Mouse (Mus musculus) layer of hippocampus, postnatal 10 days (tissue): ENCODE data around the gene Spon1. TPM values are rescaled to one million over a fixed set of nuclear protein-coding genes. Genes with fewer than 3 reads are reported as not detected.

Source experiments
- DNase-seq, 2 experiments: peaks; one replicate each; pipeline ENCODE4 v3.0.0; 2021; ENCODE audit warnings: low spot score in 2 of 2
- total RNA-seq, 2 experiments: library from RNA; stranded (reverse); gene quantifications; 2 replicates each; pipeline ENCODE4 v1.2.3; 2021

Gene Spon1
- total RNA-seq, 2 experiments from 2014 or later: 59.1 to 64.4 TPM

DNA sequence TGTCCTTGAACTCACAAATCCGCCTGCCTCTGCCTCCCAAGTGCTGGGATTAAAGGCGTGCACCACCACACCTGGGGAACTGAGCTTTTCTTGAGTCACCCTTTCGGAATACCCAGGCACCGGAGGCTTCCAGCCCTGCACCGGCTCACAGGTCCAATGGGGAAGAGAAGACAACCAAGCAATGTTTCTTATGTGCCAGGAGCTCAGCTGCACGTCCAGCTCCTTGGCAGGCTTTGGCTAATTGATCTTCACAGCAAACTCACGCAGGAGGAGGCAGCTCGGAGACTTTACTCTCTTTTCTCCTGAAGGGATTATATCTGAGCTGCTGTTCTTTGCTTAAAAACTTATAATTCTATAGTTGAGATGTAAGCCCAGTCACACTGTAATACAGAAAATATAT is 73.6 kb downstream of the Spon1 start:
- no peak for DNase-seq

DNA sequence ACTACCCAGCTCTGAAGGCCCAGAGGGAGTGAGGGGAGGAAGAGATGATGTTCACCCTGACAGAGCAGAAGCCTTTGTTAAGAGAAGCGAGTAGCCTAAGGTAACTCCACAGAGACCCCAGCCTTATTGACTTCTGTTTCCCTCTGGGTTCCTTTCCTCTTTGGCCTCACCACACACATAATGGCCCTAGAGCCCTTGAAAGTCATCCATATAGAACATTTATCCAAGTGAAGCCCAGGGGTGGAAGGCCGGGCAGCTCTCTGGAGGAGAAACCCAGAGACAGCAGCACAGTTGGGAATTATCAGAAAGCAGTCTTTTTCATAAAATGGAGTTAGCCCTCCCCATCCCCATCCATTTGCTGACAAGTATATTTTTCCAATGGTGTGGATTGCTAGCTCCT is 75.7 kb downstream of the Spon1 start:
- no peak for DNase-seq

GRCm38 (mm10) chr7:113843150-113843549 is 77.4 kb downstream of the Spon1 start:
- no peak for DNase-seq

GRCm38 (mm10) chr7:113845191-113845590 is 79.4 kb downstream of the Spon1 start:
- no peak for DNase-seq

DNA sequence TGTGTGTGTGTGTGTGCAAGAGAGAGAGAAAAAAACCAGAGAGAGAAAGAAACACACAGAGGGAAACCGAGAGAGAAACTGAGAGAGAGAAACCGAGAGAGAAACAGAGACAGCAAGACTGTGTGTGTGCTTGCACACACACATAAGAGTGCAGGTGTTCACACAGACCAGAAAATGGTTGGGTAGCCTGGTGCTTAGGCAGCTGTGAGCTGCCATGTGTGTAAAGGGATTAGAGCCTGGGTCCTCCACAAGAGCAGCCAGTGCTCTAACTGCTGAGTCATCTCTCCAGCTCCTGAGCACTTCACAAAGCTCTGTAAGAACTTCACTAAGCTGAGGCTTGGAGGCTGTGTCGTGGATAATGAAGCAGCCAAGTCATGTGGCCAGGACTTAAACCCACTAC is 80.8 kb downstream of the Spon1 start:
- DNase-seq: no peak

GRCm38 (mm10) chr7:113847041-113847819 is 81.4 kb downstream of the Spon1 start:
- DNase-seq: no peak

DNA sequence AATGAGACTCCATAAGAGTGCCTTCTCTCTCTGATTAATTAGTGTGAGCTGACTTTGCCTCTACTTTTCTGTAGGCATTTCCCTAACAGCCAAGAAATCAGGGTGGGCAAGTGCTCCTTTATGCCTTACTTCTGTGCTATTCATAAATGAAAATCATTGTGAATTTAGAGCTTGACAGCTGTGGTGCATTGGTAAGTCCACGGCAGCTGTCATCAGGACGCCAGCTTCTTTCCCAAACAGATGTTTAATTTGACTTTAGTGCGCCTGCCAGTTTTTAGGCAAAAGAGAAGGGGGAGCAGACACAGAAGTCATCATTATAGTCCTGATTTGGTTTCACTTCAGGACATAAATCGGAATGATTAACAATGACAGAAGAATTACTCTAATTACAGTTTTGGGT is 84.6 kb downstream of the Spon1 start:
- DNase-seq: no peak

DNA sequence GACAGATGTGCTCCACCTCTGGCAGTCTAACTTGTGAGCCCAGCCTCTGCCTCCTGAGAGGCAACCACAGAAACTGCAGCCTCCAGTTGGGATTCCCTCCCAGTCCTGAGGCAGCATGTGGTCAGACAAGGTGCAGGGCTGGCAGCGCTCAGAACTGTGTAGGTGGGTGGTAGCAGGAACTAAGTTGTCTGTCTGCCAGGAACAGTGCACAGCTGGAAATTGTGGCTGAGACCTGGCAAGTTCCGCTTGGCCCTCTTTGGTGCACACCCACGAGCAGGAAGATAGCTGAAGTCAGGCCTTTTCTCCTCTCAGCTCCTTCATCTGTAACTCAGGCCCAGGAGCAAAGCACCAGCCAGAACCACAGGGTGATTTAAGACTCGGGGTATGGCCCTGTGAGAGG is 89.6 kb downstream of the Spon1 start:
- no peak for DNase-seq

- DNase-seq: no peak
Observed at GRCm38 (mm10) chr7:113856067-113856466, 90.3 kb downstream of the Spon1 start.

DNA sequence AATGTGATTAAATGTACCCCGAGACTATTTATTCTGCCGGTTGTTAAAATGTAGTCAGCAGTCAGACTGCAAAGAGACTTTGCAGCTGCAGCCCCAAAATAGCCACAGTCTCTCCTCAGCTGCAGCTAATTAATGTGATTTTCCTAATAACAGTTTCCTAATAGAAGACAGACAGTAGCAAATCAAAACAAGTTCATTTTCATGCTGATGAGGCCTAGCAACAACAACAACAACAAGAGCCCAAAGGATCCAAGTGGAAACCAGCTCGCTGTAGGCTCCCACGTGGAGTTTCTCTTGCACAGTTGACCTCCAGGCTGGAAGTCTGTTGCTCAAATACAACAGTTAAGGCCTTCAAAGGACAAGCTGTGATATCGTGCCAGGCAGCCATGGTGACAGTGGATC is 93.7 kb downstream of the Spon1 start:
- DNase-seq: no peak

- no peak for DNase-seq
Observed at GRCm38 (mm10) chr7:113861964-113862363, 96.2 kb downstream of the Spon1 start.

- no peak for DNase-seq
Observed at GRCm38 (mm10) chr7:113872846-113873245, 107.0 kb downstream of the Spon1 start.

- no peak for DNase-seq
Observed at GRCm38 (mm10) chr7:113877451-113877850, 111.7 kb downstream of the Spon1 start.

GRCm38 (mm10) chr7:113877926-113878325 is 112.1 kb downstream of the Spon1 start:
- DNase-seq: no peak

GRCm38 (mm10) chr7:113879085-113879501 is 113.3 kb downstream of the Spon1 start:
- DNase-seq: no peak

GRCm38 (mm10) chr7:113880021-113880420 is 114.2 kb downstream of the Spon1 start:
- no peak for DNase-seq

DNA sequence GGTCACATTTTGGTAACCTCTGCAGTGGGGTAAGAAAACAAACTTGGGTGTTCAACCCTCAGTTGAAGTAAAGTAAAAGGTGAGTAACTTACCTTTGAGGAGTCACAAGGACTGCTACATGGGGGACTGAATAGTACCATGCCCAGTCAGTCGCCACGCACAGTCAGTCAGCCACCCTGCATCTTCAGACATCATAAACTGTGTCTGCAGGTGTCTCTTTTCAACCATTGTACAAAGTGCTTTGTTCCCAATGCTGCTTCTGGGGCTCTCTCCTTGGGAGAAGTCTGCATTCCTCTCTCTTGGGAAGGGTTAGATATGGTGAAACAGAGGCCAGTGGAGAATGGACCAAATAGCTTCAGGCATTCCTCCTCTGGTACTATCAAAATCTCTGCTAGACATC is 125.0 kb downstream of the Spon1 start:
- DNase-seq: no peak

GRCm38 (mm10) chr7:113891491-113891890 is 125.7 kb downstream of the Spon1 start:
- DNase-seq: no peak

DNA sequence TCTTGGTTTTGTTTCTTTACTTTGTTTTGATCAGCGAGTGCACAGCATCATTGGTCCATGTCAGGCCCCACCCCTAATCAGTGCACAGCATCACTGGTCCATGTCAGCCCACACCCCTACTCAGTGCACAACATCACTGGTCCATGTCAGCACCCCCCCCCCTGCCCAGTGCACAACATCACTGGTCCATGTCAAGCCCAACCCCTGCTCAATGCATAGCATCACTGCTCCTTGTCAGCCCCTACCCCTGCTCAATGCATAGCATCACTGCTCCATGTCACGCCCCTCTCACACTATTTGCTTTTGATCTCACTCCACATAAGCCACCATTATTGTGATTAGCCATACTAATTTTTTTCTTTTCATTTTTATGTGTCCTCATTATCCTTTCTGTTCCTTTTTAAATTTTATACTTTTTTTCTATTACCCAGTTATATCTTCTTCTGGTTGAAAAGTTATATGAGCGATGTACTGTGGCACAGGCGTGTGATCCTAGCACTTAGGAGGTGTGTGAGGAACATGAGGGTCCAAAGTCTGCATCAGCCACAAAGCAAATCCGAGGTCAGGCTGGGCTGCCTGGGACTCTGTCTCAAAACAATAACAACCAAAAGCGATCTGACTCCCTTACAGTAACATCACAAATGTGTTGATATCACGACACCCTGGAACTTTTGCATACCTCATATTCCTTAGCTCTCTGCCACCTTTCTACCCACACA is 128.3 kb downstream of the Spon1 start:
- DNase-seq: no peak

DNA sequence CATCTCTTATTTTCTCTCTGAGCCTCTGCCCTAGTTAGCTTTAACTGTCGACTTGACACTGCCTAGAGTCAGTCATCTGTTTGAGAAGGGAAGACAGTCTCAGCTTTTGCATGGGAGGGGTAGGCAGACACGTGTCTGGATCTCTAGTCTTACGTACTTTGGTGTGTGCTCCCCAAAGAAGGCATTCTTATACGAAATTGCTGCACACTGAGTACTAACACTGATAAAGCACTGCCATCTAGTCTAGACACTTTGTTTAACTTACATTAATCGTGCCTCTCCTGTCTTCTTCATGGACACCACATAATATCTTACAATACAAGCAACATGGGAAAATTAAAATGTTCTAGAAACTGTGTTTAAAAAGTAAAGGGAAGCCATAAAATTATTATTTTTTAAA is 129.5 kb downstream of the Spon1 start:
- no peak for DNase-seq

DNA sequence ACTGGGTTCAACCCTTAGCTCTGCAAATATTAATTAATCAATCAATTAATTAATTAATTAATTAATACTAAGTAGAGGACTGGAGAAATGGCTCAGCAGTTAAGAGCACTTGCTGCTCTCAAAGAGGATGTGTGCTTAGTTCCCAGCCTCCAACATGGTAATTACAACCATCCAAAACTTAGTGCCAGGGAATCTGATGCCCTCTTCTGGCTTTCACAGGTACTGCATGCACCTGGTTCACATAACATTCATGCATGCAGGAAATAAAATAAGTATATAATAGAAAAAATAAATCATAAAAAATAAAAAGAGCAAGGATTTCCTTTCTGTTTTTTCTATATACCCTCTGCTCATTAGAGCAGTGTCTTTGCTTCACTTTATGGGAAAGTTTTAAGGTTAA is 132.6 kb downstream of the Spon1 start:
- no peak for DNase-seq

DNA sequence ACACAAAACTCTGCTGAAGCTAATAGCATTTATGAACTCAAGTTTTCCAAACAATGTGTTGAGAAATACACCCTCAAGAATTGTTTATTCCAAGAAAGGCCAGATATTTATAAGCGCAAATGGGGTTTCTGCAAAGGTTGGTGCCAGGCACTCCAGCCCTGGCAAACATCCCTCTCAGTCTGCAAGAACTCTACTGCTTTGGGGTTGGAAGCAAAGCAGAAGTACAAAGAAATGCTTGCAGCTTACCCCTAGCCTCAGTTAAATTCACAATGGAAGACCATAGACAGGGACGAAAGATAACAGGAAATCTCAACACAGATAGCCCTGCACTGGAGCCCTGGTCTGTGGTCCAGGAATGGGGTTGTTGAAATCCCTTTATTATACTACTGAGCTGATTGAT is 135.7 kb downstream of the Spon1 start:
- no peak for DNase-seq
